Mouse (Mus musculus): ENCODE results near the gene Axin2.

The Axin2 gene

GRCm38 (mm10) chr11:108929176-108929575, 9.0 kb downstream of the Axin2 start:
- no peak for DNase-seq (ENCODE audit: low spot score)

GRCm38 (mm10) chr11:108929700-108930099, 9.6 kb downstream of the Axin2 start:
- DNase-seq (ENCODE audit: low spot score): no peak

GRCm38 (mm10) chr11:108930612-108931011, 10.5 kb downstream of the Axin2 start:
- no peak for DNase-seq (ENCODE audit: low spot score)

- no peak for DNase-seq (ENCODE audit: low spot score)
Observed at GRCm38 (mm10) chr11:108933835-108934234, 13.7 kb downstream of the Axin2 start.

GRCm38 (mm10) chr11:108935128-108935868, 15.1 kb downstream of the Axin2 start:
- DNase-seq (ENCODE audit: low spot score): no peak

GRCm38 (mm10) chr11:108936016-108936792, 16.1 kb downstream of the Axin2 start:
- DNase-seq (ENCODE audit: low spot score): no peak

GRCm38 (mm10) chr11:108940655-108941412, 20.7 kb downstream of the Axin2 start:
- DNase-seq (ENCODE audit: low spot score): no peak

- DNase-seq (ENCODE audit: low spot score): no peak
Observed at GRCm38 (mm10) chr11:108941836-108942235, 21.7 kb downstream of the Axin2 start.

GRCm38 (mm10) chr11:108943741-108944140, 23.6 kb downstream of the Axin2 start:
- DNase-seq (ENCODE audit: low spot score): no peak

- no peak for DNase-seq (ENCODE audit: low spot score)
Observed at GRCm38 (mm10) chr11:108945666-108946065, 25.5 kb downstream of the Axin2 start.

GRCm38 (mm10) chr11:108947425-108948184, 27.5 kb downstream of the Axin2 start:
- DNase-seq (ENCODE audit: low spot score): no peak

GRCm38 (mm10) chr11:108948501-108948900, 28.4 kb downstream of the Axin2 start:
- DNase-seq (ENCODE audit: low spot score): no peak

- no peak for DNase-seq (ENCODE audit: low spot score)
Observed at GRCm38 (mm10) chr11:108948931-108949330, 28.8 kb downstream of the Axin2 start.

- no peak for DNase-seq (ENCODE audit: low spot score)
Observed at GRCm38 (mm10) chr11:108952343-108952742, 32.2 kb downstream of the Axin2 start.

- DNase-seq (ENCODE audit: low spot score): no peak
Observed at GRCm38 (mm10) chr11:108955943-108956342, 35.8 kb downstream of the Axin2 start.

- no peak for DNase-seq (ENCODE audit: low spot score)
Observed at GRCm38 (mm10) chr11:108958349-108958748, 38.2 kb downstream of the Axin2 start.

- no peak for DNase-seq (ENCODE audit: low spot score)
Observed at GRCm38 (mm10) chr11:108959196-108959595, 39.0 kb downstream of the Axin2 start.

- no peak for DNase-seq (ENCODE audit: low spot score)
Observed at GRCm38 (mm10) chr11:108961651-108962065, 41.5 kb downstream of the Axin2 start.

- no peak for DNase-seq (ENCODE audit: low spot score)
Observed at GRCm38 (mm10) chr11:108963476-108964232, 43.5 kb downstream of the Axin2 start.

GRCm38 (mm10) chr11:108965740-108966139, 45.6 kb downstream of the Axin2 start:
- no peak for DNase-seq (ENCODE audit: low spot score)

GRCm38 (mm10) chr11:108973459-108973858, 53.3 kb downstream of the Axin2 start:
- DNase-seq (ENCODE audit: low spot score): no peak

Data from layer of hippocampus, adult 9-10 months (tissue).